Mouse (Mus musculus): ENCODE results near the gene Tmprss7.

The Tmprss7 gene

DNA sequence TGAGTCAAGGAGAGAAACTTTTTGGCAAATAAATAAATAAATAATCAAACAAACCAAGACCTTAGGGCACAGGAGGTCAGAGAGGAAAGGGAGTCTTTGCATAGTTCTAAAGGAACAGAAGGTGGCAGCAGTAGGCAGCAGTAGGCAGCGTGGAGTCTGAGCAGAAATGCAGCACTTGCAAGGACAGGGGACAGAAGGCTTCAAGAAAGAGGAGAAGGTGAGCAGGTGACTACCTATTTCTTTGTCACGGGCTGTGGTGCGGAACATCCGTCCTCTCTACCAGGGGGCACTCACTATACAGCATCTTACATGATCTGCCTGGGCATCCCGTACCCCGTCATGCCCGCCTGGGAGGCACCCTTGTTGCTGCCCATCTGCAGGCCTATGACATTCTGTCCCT, 17.8 kb upstream of the Tmprss7 start:
- no peak for DNase-seq (ENCODE audit: low read depth, low spot score)
- no peaks in the 10 kb centered on the region for H3K27me3 ChIP-seq (ENCODE audit: control insufficient read depth, insufficient read depth, low read length, poor library complexity, severe bottlenecking)
- H3K36me3 ChIP-seq (ENCODE audit: control insufficient read depth, insufficient read depth, low read length, poor library complexity, severe bottlenecking), result no peaks in the 10 kb centered on the region

- Histone ChIP-seq H3K36me3 (ENCODE audit: control insufficient read depth, insufficient read depth, low read length, poor library complexity, severe bottlenecking) (no peaks in the 10 kb centered on the region), H3K27me3 (ENCODE audit: control insufficient read depth, insufficient read depth, low read length, poor library complexity, severe bottlenecking) (no peaks in the 10 kb centered on the region)
- DNase-seq (ENCODE audit: low read depth, low spot score), result no peak
These were observed 5.8 kb upstream of the Tmprss7 start for GRCm38 (mm10) chr16:45699301-45699700.

- no peak for DNase-seq (ENCODE audit: low read depth, low spot score)
- Histone ChIP-seq H3K36me3 (ENCODE audit: control insufficient read depth, insufficient read depth, low read length, poor library complexity, severe bottlenecking) (no peaks in the 10 kb centered on the region), H3K27me3 (ENCODE audit: control insufficient read depth, insufficient read depth, low read length, poor library complexity, severe bottlenecking) (no peaks in the 10 kb centered on the region)
These were observed 4.5 kb upstream of the Tmprss7 start for GRCm38 (mm10) chr16:45697996-45698395.

- DNase-seq (ENCODE audit: low read depth, low spot score), result no peak
- H3K27me3 ChIP-seq (ENCODE audit: control insufficient read depth, insufficient read depth, low read length, poor library complexity, severe bottlenecking), result no peaks in the 10 kb centered on the region
- no peaks in the 10 kb centered on the region for H3K36me3 ChIP-seq (ENCODE audit: control insufficient read depth, insufficient read depth, low read length, poor library complexity, severe bottlenecking)
These were observed 2.1 kb upstream of the Tmprss7 start for GRCm38 (mm10) chr16:45695445-45696160.

GRCm38 (mm10) chr16:45692851-45693250, 607 bp downstream of the Tmprss7 start:
- no peak for DNase-seq (ENCODE audit: low read depth, low spot score)
- Histone ChIP-seq H3K36me3 (ENCODE audit: control insufficient read depth, insufficient read depth, low read length, poor library complexity, severe bottlenecking) (no peaks in the 10 kb centered on the region), H3K27me3 (ENCODE audit: control insufficient read depth, insufficient read depth, low read length, poor library complexity, severe bottlenecking) (no peaks in the 10 kb centered on the region)

DNA sequence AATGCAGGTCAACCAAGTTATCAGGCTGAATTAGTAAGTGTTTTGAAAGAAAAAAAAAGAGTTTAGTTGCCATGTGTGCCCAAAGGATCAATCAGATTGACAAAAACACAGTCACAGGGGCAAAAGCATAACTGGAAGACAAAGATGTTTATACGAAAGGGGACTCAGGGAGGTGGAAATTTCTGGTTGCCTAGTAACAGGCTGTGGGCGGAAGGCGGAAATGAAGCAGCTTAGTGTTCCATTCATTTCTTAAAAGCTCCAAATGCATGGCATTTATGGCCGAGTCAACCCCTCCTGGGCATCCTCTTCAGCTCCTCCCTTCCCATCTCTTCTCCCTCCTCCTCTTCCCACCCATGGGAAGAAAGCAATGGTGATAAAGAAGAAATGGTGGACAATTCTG, 3.3 kb downstream of the Tmprss7 start:
- DNase-seq (ENCODE audit: low read depth, low spot score), result peak; percentile 4

DNA sequence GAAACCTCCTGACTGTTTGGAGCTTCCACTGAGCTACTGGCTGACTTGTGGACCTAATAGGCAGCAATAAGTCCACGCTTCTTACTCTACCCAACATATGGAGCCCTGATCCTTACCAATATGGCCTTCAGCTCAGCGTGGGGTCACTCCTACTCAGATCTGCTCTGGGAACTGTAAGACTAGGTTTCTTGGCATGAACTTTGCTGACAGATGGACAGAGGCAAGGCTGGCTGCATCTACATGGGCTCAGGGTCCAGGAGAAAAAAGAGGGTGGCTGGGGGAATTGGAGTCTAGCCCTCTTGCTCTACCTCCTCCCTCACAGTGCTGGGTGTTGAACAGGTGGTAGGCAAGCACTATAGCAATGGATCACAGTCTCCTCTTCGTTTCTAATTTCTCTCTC, 6.6 kb downstream of the Tmprss7 start:
- Histone ChIP-seq H3K36me3 (ENCODE audit: control insufficient read depth, insufficient read depth, low read length, poor library complexity, severe bottlenecking) (no peaks in the 10 kb centered on the region), H3K27me3 (ENCODE audit: control insufficient read depth, insufficient read depth, low read length, poor library complexity, severe bottlenecking) (no peaks in the 10 kb centered on the region)
- no peak for DNase-seq (ENCODE audit: low read depth, low spot score)

More for the DNA sequence above, 3.3 kb downstream of the Tmprss7 start:
- Histone ChIP-seq H3K36me3 (ENCODE audit: control insufficient read depth, insufficient read depth, low read length, poor library complexity, severe bottlenecking) (no peaks in the 10 kb centered on the region), H3K27me3 (ENCODE audit: control insufficient read depth, insufficient read depth, low read length, poor library complexity, severe bottlenecking) (no peaks in the 10 kb centered on the region)

- DNase-seq (ENCODE audit: low read depth, low spot score), result no peak
- H3K36me3 ChIP-seq (ENCODE audit: control insufficient read depth, insufficient read depth, low read length, poor library complexity, severe bottlenecking), result no peaks in the 10 kb centered on the region
- no peaks in the 10 kb centered on the region for H3K27me3 ChIP-seq (ENCODE audit: control insufficient read depth, insufficient read depth, low read length, poor library complexity, severe bottlenecking)
These were observed 8.2 kb downstream of the Tmprss7 start for GRCm38 (mm10) chr16:45685295-45685694.

DNA sequence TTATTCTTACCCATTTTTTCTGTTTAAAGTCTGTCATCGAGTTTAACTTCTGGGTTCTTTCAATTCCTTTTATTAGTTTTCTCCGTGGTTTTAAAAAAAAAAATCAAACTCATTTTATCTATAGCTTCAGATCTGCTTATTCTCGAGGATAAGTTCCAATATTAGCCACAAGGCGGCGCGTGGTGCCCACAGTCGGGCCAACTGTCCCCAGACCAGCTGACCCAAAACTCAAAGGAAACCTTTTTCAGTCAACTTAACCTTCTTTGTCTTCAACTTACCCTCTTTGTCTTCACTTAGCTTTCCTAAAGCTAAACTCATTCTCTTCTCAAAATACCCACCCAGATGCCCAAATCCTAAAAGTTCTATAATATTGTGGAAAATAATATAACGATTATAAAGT, 8.6 kb downstream of the Tmprss7 start:
- no peaks in the 10 kb centered on the region for H3K27me3 ChIP-seq (ENCODE audit: control insufficient read depth, insufficient read depth, low read length, poor library complexity, severe bottlenecking)
- peak; percentile 59 for DNase-seq (ENCODE audit: low read depth, low spot score)
- no peaks in the 10 kb centered on the region for H3K36me3 ChIP-seq (ENCODE audit: control insufficient read depth, insufficient read depth, low read length, poor library complexity, severe bottlenecking)

- no peaks in the 10 kb centered on the region for H3K36me3 ChIP-seq (ENCODE audit: control insufficient read depth, insufficient read depth, low read length, poor library complexity, severe bottlenecking)
These were observed 17.0 kb downstream of the Tmprss7 start for GRCm38 (mm10) chr16:45676462-45676861.

GRCm38 (mm10) chr16:45670005-45670404, 23.5 kb downstream of the Tmprss7 start:
- no peak for DNase-seq (ENCODE audit: low read depth, low spot score)
- Histone ChIP-seq H3K36me3 (ENCODE audit: control insufficient read depth, insufficient read depth, low read length, poor library complexity, severe bottlenecking) (no peaks in the 10 kb centered on the region), H3K27me3 (ENCODE audit: control insufficient read depth, insufficient read depth, low read length, poor library complexity, severe bottlenecking) (no peaks in the 10 kb centered on the region)

More at GRCm38 (mm10) chr16:45676462-45676861, 17.0 kb downstream of the Tmprss7 start:
- DNase-seq (ENCODE audit: low read depth, low spot score), result peak; percentile 33
- H3K27me3 ChIP-seq (ENCODE audit: control insufficient read depth, insufficient read depth, low read length, poor library complexity, severe bottlenecking), result no peaks in the 10 kb centered on the region

GRCm38 (mm10) chr16:45668178-45668577, 25.3 kb downstream of the Tmprss7 start:
- Histone ChIP-seq H3K27me3 (ENCODE audit: control insufficient read depth, insufficient read depth, low read length, poor library complexity, severe bottlenecking) (no peaks in the 10 kb centered on the region), H3K36me3 (ENCODE audit: control insufficient read depth, insufficient read depth, low read length, poor library complexity, severe bottlenecking) (no peaks in the 10 kb centered on the region)
- DNase-seq (ENCODE audit: low read depth, low spot score), result no peak

- Histone ChIP-seq H3K36me3 (ENCODE audit: control insufficient read depth, insufficient read depth, low read length, poor library complexity, severe bottlenecking) (no peaks in the 10 kb centered on the region), H3K27me3 (ENCODE audit: control insufficient read depth, insufficient read depth, low read length, poor library complexity, severe bottlenecking) (no peaks in the 10 kb centered on the region)
- peak; percentile 19 for DNase-seq (ENCODE audit: low read depth, low spot score)
These were observed 27.3 kb downstream of the Tmprss7 start for GRCm38 (mm10) chr16:45666136-45666535.

DNA sequence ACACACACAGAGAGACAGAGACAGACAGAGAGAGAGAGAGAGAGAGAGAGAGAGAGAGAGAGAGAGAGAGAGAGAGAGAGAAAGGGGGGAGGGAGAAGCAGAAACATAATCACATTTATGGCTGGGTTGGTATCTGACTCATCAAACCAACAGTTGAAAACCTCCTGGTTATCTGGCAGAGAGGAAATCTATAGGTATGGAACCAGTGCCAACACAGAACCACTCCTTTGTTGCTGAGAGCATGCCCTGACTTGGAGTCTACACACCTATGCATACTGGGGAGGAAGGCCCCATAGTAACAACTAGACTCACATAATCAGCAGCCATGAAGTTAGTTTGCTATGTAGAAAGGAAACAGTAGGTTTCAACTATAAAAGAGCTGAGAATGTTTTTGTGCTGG, 31.1 kb downstream of the Tmprss7 start:
- DNase-seq (ENCODE audit: low read depth, low spot score), result no peak
- Histone ChIP-seq H3K27me3 (ENCODE audit: control insufficient read depth, insufficient read depth, low read length, poor library complexity, severe bottlenecking) (no peaks in the 10 kb centered on the region), H3K36me3 (ENCODE audit: control insufficient read depth, insufficient read depth, low read length, poor library complexity, severe bottlenecking) (no peaks in the 10 kb centered on the region)

DNA sequence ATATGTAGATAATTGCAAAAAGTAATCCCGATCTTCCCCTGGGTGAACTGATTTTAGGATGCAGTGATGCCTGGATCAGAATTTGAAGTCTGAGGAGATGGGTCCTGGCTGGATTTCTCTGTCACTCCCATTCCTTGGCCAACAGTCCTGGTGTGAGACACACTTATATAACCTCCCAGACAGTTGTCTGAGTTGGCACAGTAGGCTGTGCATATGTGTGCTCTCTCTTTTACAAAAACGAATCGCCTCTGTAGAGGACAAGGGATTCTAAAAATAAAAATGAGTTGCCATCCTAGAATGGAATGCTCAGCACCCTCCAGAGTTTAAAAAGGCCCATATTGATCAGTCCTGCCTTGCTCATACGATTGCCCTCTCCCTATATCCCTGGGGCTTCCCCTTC, 33.9 kb downstream of the Tmprss7 start:
- Histone ChIP-seq H3K36me3 (ENCODE audit: control insufficient read depth, insufficient read depth, low read length, poor library complexity, severe bottlenecking) (no peaks in the 10 kb centered on the region), H3K27me3 (ENCODE audit: control insufficient read depth, insufficient read depth, low read length, poor library complexity, severe bottlenecking) (no peaks in the 10 kb centered on the region)
- DNase-seq (ENCODE audit: low read depth, low spot score), result no peak

GRCm38 (mm10) chr16:45658248-45658647, 35.2 kb downstream of the Tmprss7 start:
- no peak for DNase-seq (ENCODE audit: low read depth, low spot score)
- H3K27me3 ChIP-seq (ENCODE audit: control insufficient read depth, insufficient read depth, low read length, poor library complexity, severe bottlenecking), result no peaks in the 10 kb centered on the region
- no peaks in the 10 kb centered on the region for H3K36me3 ChIP-seq (ENCODE audit: control insufficient read depth, insufficient read depth, low read length, poor library complexity, severe bottlenecking)
